Mouse (Mus musculus): ENCODE measurements around the gene Ybx1.

GRCm38 (mm10) chr4:119245961-119246360 is 48.4 kb downstream of the Ybx1 start:
- TF ChIP-seq CTCF (IDR thresholded peaks at IDR 0.05; ENCODE audit: low read depth) (no peak), EP300 (IDR thresholded peaks at IDR 0.05; ENCODE audit: low read depth) (no peak)

Measured in heart, postnatal 0 days (tissue).